ENCODE assay signal across 8 mouse cellular contexts in the genomic region with DNA sequence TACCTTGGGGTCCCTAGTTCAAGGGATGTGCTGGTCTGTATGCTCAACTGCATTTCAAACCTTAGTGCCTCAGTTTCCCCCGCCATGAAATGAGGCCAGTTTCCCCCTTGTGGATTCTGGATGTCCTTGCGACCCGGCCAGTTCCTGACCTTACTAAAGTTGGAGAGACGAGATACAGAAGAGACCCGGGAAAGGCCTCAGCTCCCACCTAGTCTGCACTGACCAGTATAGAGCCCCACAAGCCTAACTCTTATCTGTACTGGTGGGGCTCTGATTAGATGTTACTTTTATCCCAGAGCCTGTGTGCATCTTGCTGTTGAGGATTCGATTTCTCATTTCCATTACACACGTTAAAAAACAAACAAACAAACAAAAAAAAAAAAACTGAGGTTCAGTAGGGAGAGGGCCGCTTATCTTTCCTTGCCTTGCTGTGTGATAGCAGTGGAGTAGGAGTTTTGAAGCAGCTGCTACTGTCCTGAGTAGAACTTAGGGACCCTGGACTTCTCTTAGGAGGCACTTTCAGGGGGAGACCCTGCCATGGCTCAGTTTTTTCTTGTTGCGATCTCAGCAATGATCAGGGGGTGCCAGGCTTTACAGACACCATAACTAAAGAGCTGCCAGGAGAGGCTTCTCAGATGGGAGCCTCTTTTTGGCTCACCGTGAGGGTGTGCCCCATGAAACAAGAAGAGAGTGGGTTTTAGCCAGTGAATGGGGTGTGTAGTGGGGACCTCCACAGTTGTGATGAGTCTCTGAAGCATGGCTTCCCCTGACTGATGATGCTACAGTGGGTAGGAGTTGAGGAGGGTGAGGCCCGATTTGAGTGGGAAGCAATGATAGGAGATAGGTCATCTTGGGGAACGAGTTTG. TPM values are rescaled to one million over a fixed set of nuclear protein-coding genes. Genes with fewer than 3 reads are reported as not detected.
DNase-seq lines count a peak whose midpoint lies in the region; ATAC-seq and TF ChIP-seq lines count a peak whose summit lies in the region.

No protein-coding gene starts in this region.

- no peak for TF ChIP-seq POLR2A in bone marrow, adult 2 months (IDR thresholded peaks at IDR 0.05; ENCODE audit: borderline replicate concordance, control insufficient read depth, low read depth, low read length)

- H3K4me1 ChIP-seq in bone marrow, adult 2 months (ENCODE audit: control insufficient read depth, insufficient read depth, low read length): no peaks in the 10 kb centered on the region; the same call in 1 of the 2 replicates
- peaks cover 24% of the 10 kb centered on the region for H3K4me1 ChIP-seq in hindbrain, embryonic 14.5 days (replicated peaks; ENCODE audit: control insufficient read depth, insufficient read depth, low read length)
- H3K4me1 ChIP-seq in lung, postnatal 0 days (ENCODE audit: insufficient read depth, low read depth, low read length): peaks cover 10% of the 10 kb centered on the region; the same call in 1 of the 2 replicates

- peaks cover 13% of the 10 kb centered on the region for H3K36me3 ChIP-seq in hindbrain, embryonic 14.5 days (replicated peaks; ENCODE audit: control insufficient read depth, insufficient read depth)
- H3K36me3 ChIP-seq in lung, postnatal 0 days (ENCODE audit: insufficient read depth, low read length): no peaks in the 10 kb centered on the region

- H3K9ac ChIP-seq in hindbrain, embryonic 14.5 days: peak overlapping the region; percentile 91
- H3K9ac ChIP-seq in lung, postnatal 0 days (replicated peaks; ENCODE audit: low read depth): peak overlapping the region; percentile 78

- 33% methylated on average over 12 of the region's 12 CpGs for WGBS in bone marrow, adult 2 months
- 23% methylated on average over 12 of the region's 12 CpGs for WGBS in hindbrain, embryonic 14.5 days
- 25% methylated on average over 12 of the region's 12 CpGs for WGBS in lung, postnatal 0 days

- no peaks in the 10 kb centered on the region for H3K27me3 ChIP-seq in hindbrain, embryonic 14.5 days (ENCODE audit: control insufficient read depth, insufficient read depth, low read length)
- no peaks in the 10 kb centered on the region for H3K27me3 ChIP-seq in lung, postnatal 0 days (replicated peaks; ENCODE audit: insufficient read depth, low read length)

- TF ChIP-seq CTCF in bone marrow, adult 2 months (IDR thresholded peaks at IDR 0.05; ENCODE audit: control insufficient read depth, insufficient read depth, low read length): no peak
- TF ChIP-seq CTCF in lung, postnatal 0 days (IDR thresholded peaks at IDR 0.05): 0 out of 2 replicates have a peak, but pooled peaks have one; percentile 14

- H3K4me2 ChIP-seq in hindbrain, embryonic 14.5 days (replicated peaks): peak overlapping the region; percentile 84
- H3K4me2 ChIP-seq in lung, postnatal 0 days (replicated peaks; ENCODE audit: low read depth, low read length): peak overlapping the region; percentile 79

- no peak for ATAC-seq in hindbrain, embryonic 14.5 days (ENCODE audit: low FRiP score)
- ATAC-seq in lung, postnatal 0 days: no peak
- ATAC-seq in inflammation-experienced regulatory T-cells, adult 6 months: no peak

- no peak overlapping the region; the same call in 1 of the 2 replicates for H3K27ac ChIP-seq in bone marrow, adult 2 months (ENCODE audit: control insufficient read depth, insufficient read depth, low read depth, low read length, poor library complexity)
- H3K27ac ChIP-seq in hindbrain, embryonic 14.5 days: peak overlapping the region; percentile 93; the same call in 1 of the 2 replicates
- H3K27ac ChIP-seq in lung, postnatal 0 days (ENCODE audit: low read length): peak overlapping the region; percentile 90; the same call in 1 of the 2 replicates

- H3K4me3 ChIP-seq in bone marrow, adult 2 months (replicated peaks; ENCODE audit: control insufficient read depth, low read depth, low read length): peak overlapping the region; percentile 76
- H3K4me3 ChIP-seq in hindbrain, embryonic 14.5 days (replicated peaks; ENCODE audit: low read length): peak overlapping the region; percentile 93
- H3K4me3 ChIP-seq in lung, postnatal 0 days (ENCODE audit: low read depth, low read length): peak overlapping the region; percentile 88

- TF ChIP-seq EP300 in lung, postnatal 0 days (IDR thresholded peaks at IDR 0.05): no peak

- peak; percentile 4 for DNase-seq in layer of hippocampus, adult 9-11 months
- no peak for DNase-seq in layer of hippocampus, adult 9-10 months (ENCODE audit: low spot score)
- DNase-seq in embryo, embryonic 11 days: peak; percentile 24
- no peak for DNase-seq in hindbrain, embryonic 14.5 days (ENCODE audit: low spot score)
- DNase-seq in lung, postnatal 0 days (ENCODE audit: low spot score): no peak
- DNase-seq in adrenal gland, postnatal 14 days: no peak

- no peaks in the 10 kb centered on the region for H3K9me3 ChIP-seq in hindbrain, embryonic 14.5 days (ENCODE audit: control insufficient read depth, low read length)
- no peaks in the 10 kb centered on the region for H3K9me3 ChIP-seq in lung, postnatal 0 days (ENCODE audit: low read length)

RNA-seq across cellular contexts. Expression of gene Llgl1, which starts 1.0 kb away (rescaled TPM):
- 11.1 and 11.2 TPM in 2 replicates for polyA plus RNA-seq in bone marrow, adult 2 months (2011; ENCODE audit: insufficient read depth, insufficient read length, low replicate concordance, missing spikeins)
- 43.8 and 46.1 TPM in 2 replicates for polyA plus RNA-seq in hindbrain, embryonic 14.5 days (2014; fragmentation: Nextera tagmentation; extraction: Ambion mirVana)
- 22.7 and 22.9 TPM in 2 replicates for polyA plus RNA-seq in lung, postnatal 0 days (2015; fragmentation: Nextera tagmentation; extraction: Ambion mirVana)
- polyA plus RNA-seq in inflammation-experienced regulatory T-cells, adult 6 months (2017; shearing (Covaris generic)): 10 to 100 TPM in 1 of 3 experiments, 1 to 10 TPM in 2; 6.6 to 10.3 (median 9.9) TPM
- total RNA-seq in adrenal gland, postnatal 14 days (2021): 23.7 and 28.8 TPM in 2 replicates

RNA-seq across cellular contexts. Expression of gene Flii, which starts 26.5 kb away (rescaled TPM):
- 39.0 and 41.0 TPM in 2 replicates for polyA plus RNA-seq in bone marrow, adult 2 months (2011; ENCODE audit: insufficient read depth, insufficient read length, low replicate concordance, missing spikeins)
- polyA plus RNA-seq in hindbrain, embryonic 14.5 days (2014; fragmentation: Nextera tagmentation; extraction: Ambion mirVana): 62.7 and 64.3 TPM in 2 replicates
- polyA plus RNA-seq in lung, postnatal 0 days (2015; fragmentation: Nextera tagmentation; extraction: Ambion mirVana): 72.4 and 77.3 TPM in 2 replicates
- 10 to 100 TPM; 77.5 to 90.2 (median 77.9) TPM for polyA plus RNA-seq in inflammation-experienced regulatory T-cells, adult 6 months (2017; shearing (Covaris generic))
- 126 and 137 TPM in 2 replicates for total RNA-seq in adrenal gland, postnatal 14 days (2021)

RNA-seq across cellular contexts. Expression of gene Mief2, which starts 27.6 kb away (rescaled TPM):
- 4.1 and 11.7 TPM in 2 replicates for polyA plus RNA-seq in bone marrow, adult 2 months (2011; ENCODE audit: insufficient read depth, insufficient read length, low replicate concordance, missing spikeins)
- polyA plus RNA-seq in hindbrain, embryonic 14.5 days (2014; fragmentation: Nextera tagmentation; extraction: Ambion mirVana): 25.6 and 28.0 TPM in 2 replicates
- polyA plus RNA-seq in lung, postnatal 0 days (2015; fragmentation: Nextera tagmentation; extraction: Ambion mirVana): 14.5 and 15.2 TPM in 2 replicates
- polyA plus RNA-seq in inflammation-experienced regulatory T-cells, adult 6 months (2017; shearing (Covaris generic)): 10 to 100 TPM in 2 of 3 experiments, 1 to 10 TPM in 1; 8.7 to 11.4 (median 10.3) TPM
- 30.8 and 36.0 TPM in 2 replicates for total RNA-seq in adrenal gland, postnatal 14 days (2021)

Comparison
In these comparisons a context has a peak if more than half of its experiments do, and no peak if none do; other contexts are left out.
1. DNase-seq: peak in layer of hippocampus, adult 9-11 months (single experiment) and embryo, embryonic 11 days (single experiment); none in layer of hippocampus, adult 9-10 months (single experiment), hindbrain, embryonic 14.5 days (single experiment), lung, postnatal 0 days (single experiment) and adrenal gland, postnatal 14 days (single experiment).
2. Peak in every context shown above with its lines, with median percentiles within 50 percentile points of each other: H3K4me3 ChIP-seq.